Mouse (Mus musculus) kidney, adult 2 months (tissue): Measurements from ENCODE around the gene Fam222b. TPM values are rescaled to one million over a fixed set of nuclear protein-coding genes. Genes with fewer than 3 reads are reported as not detected.

Experiments
- DNase-seq: peaks from one replicate; pipeline ENCODE4 v3.0.0; 2021
- H3K27ac ChIP-seq: fragments of 200-500 bp; 2 replicates; pipeline ENCODE4 v1.5.1; 2012; ENCODE audit warnings: low read depth, low read length, control low read depth, inconsistent platforms; ENCODE audit not compliant: insufficient read depth
- H3K27me3 ChIP-seq: fragments of 200-500 bp; replicated peaks from 2 replicates; pipeline ENCODE4 v1.6.1; 2012; ENCODE audit warnings: mild to moderate bottlenecking, moderate library complexity, low read length, inconsistent platforms; ENCODE audit not compliant: control insufficient read depth, insufficient read depth
- H3K36me3 ChIP-seq: fragments of 200-500 bp; 2 replicates; pipeline ENCODE4 v1.6.1; 2012; ENCODE audit warnings: mild to moderate bottlenecking, moderate library complexity, low read length, inconsistent platforms; ENCODE audit not compliant: control insufficient read depth, insufficient read depth
- H3K4me1 ChIP-seq: fragments of 200-500 bp; 2 replicates; pipeline ENCODE4 v1.6.1; 2011; ENCODE audit warnings: low read length; ENCODE audit not compliant: control insufficient read depth, insufficient read depth
- H3K4me3 ChIP-seq: fragments of 200-500 bp; 2 replicates; pipeline ENCODE4 v1.5.1; 2011; ENCODE audit warnings: mild to moderate bottlenecking, low read depth, low read length, control low read depth; ENCODE audit not compliant: insufficient read depth
- CTCF ChIP-seq: fragments of 200-500 bp; conservative IDR thresholded peaks from 2 replicates; pipeline ENCODE4 v1.5.1; 2011; ENCODE audit warnings: low read depth, mild to moderate bottlenecking, control low read depth, low read length, moderate library complexity, mixed read lengths; ENCODE audit not compliant: insufficient read depth, insufficient read length
- POLR2A ChIP-seq: fragments of 200-500 bp; IDR thresholded peaks from one replicate; pipeline ENCODE4 v1.6.1; 2011; ENCODE audit warnings: low read depth, low read length, control low read depth
- WGBS: fragments of 180-500 bp; shearing (Covaris S2); methylation state at CpG from one replicate; pipeline ENCODE4 v1.1.7; 2018; 5-methylcytosine and 5-hydroxymethylcytosine counted together
- polyA plus RNA-seq: library from polyadenylated mRNA; depleted of rRNA; stranded (reverse); fragments of >200 nt; gene quantifications from 2 replicates; pipeline ENCODE4 v1.2.3, GENCODE M21; 2012

Fam222b gene
- polyA plus RNA-seq, 1 experiment = 13.4 TPM

GRCm38 (mm10) chr11:78113616-78114015 is 19.2 kb downstream of the Fam222b start:
- H3K36me3 ChIP-seq = no peaks in the 10 kb centered on the region
- peaks cover 2% of the 10 kb centered on the region; the same call in 1 of the 2 replicates for H3K4me1 ChIP-seq
- no peak for DNase-seq
- H3K27ac ChIP-seq = no peak overlapping the region
- H3K27me3 ChIP-seq = no peaks in the 10 kb centered on the region
- 94% methylated on average over 2 of the region's 2 CpGs for WGBS
- H3K4me3 ChIP-seq = no peak overlapping the region
- TF ChIP-seq CTCF (no peak), POLR2A (no peak)

GRCm38 (mm10) chr11:78114676-78115366 is 20.4 kb downstream of the Fam222b start:
- TF ChIP-seq POLR2A (no peak), CTCF (no peak)
- Histone ChIP-seq H3K4me1 (peaks cover 2% of the 10 kb centered on the region; the same call in 1 of the 2 replicates), H3K36me3 (no peaks in the 10 kb centered on the region), H3K4me3 (peak overlapping the region; percentile 48), H3K27me3 (no peaks in the 10 kb centered on the region), H3K27ac (no peak overlapping the region)
- 9% methylated on average over 19 of the region's 19 CpGs for WGBS
- DNase-seq = no peak

GRCm38 (mm10) chr11:78115367-78116145 is 21.1 kb downstream of the Fam222b start:
- TF ChIP-seq POLR2A = no peak
- no peak for TF ChIP-seq CTCF
- H3K27ac ChIP-seq = peak overlapping the region; percentile 54; the same call in 1 of the 2 replicates
- WGBS = 1% methylated on average over 36 of the region's 37 CpGs
- no peaks in the 10 kb centered on the region for H3K36me3 ChIP-seq
- peak; percentile 98 for DNase-seq
- H3K4me3 ChIP-seq = peak overlapping the region; percentile 75
- no peaks in the 10 kb centered on the region for H3K27me3 ChIP-seq
- peaks cover 2% of the 10 kb centered on the region; the same call in 1 of the 2 replicates for H3K4me1 ChIP-seq

GRCm38 (mm10) chr11:78116146-78116410 is 21.6 kb downstream of the Fam222b start:
- Histone ChIP-seq H3K27ac (peak overlapping the region; percentile 54; the same call in 1 of the 2 replicates), H3K27me3 (no peaks in the 10 kb centered on the region), H3K4me1 (peaks cover 2% of the 10 kb centered on the region; the same call in 1 of the 2 replicates), H3K36me3 (no peaks in the 10 kb centered on the region), H3K4me3 (peak overlapping the region; percentile 75)
- TF ChIP-seq POLR2A (no peak), CTCF (no peak)
- DNase-seq = peak; percentile 40
- 14% methylated on average over 5 of the region's 5 CpGs for WGBS

GRCm38 (mm10) chr11:78118467-78118866 is 24.0 kb downstream of the Fam222b start:
- TF ChIP-seq POLR2A (no peak), CTCF (no peak)
- Histone ChIP-seq H3K27me3 (no peaks in the 10 kb centered on the region), H3K4me1 (no peaks in the 10 kb centered on the region; the same call in 1 of the 2 replicates), H3K27ac (no peak overlapping the region), H3K36me3 (no peaks in the 10 kb centered on the region), H3K4me3 (no peak overlapping the region)
- DNase-seq = no peak

GRCm38 (mm10) chr11:78119898-78120297 is 25.4 kb downstream of the Fam222b start:
- TF ChIP-seq CTCF (no peak), POLR2A (no peak)
- no peaks in the 10 kb centered on the region for H3K27me3 ChIP-seq
- H3K4me1 ChIP-seq = no peaks in the 10 kb centered on the region
- WGBS = 61% methylated on average over 8 of the region's 8 CpGs
- H3K36me3 ChIP-seq = no peaks in the 10 kb centered on the region
- no peak overlapping the region for H3K27ac ChIP-seq
- DNase-seq = no peak
- no peak overlapping the region for H3K4me3 ChIP-seq

GRCm38 (mm10) chr11:78121176-78121575 is 26.7 kb downstream of the Fam222b start:
- no peak overlapping the region for H3K27ac ChIP-seq

More at GRCm38 (mm10) chr11:78121176-78121575, 26.7 kb downstream of the Fam222b start:
- no peak for TF ChIP-seq POLR2A
- TF ChIP-seq CTCF = no peak
- 27% methylated on average over 5 of the region's 5 CpGs for WGBS
- no peaks in the 10 kb centered on the region for H3K27me3 ChIP-seq
- no peaks in the 10 kb centered on the region for H3K36me3 ChIP-seq
- DNase-seq = peak; percentile 72
- H3K4me3 ChIP-seq = no peak overlapping the region
- peaks cover under 1% of the 10 kb centered on the region; the same call in 1 of the 2 replicates for H3K4me1 ChIP-seq
